Mouse (Mus musculus) stomach, postnatal 0 days (tissue): ENCODE data around the gene Satb2.

Source experiments
- CTCF ChIP-seq: IDR thresholded peaks from 2 replicates; pipeline ENCODE4 v1.5.1; 2016; ENCODE audit warnings: antibody characterized with exemption, low read depth, mild to moderate bottlenecking, moderate library complexity
- EP300 ChIP-seq: optimal IDR thresholded peaks from 2 replicates; pipeline ENCODE3; 2016; ENCODE audit warnings: antibody characterized with exemption

- TF ChIP-seq CTCF, result no peak
- no peak for TF ChIP-seq EP300
These were observed 133.7 kb downstream of the Satb2 start for GRCm38 (mm10) chr1:56844551-56845330.
